Mouse (Mus musculus): ENCODE measurements around the gene Hdac11.
A peak's percentile ranks its signal among the peaks of the same experiment; 100 is the strongest.

Gene Hdac11

DNA sequence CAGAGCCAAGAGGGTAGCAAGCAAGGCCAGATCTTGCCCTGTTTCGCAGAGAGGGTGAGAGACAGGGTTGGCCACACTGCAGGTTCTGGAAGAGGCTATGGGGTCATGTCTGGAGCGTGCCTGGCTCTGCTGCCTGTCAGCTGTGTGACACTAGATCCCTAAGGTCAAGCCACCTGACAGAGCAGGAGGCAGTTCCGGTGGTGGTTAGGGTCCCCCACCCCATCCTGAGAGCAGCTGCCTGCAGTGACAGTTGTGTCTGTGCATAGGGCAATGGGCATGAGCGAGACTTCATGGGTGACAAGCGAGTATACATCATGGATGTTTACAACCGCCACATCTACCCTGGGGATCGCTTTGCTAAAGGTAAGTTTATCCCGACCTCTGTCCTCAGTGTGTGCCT, 12.7 kb downstream of the Hdac11 start:
- DNase-seq (ENCODE audit: low spot score in 2 of 2): no peak

GRCm38 (mm10) chr6:91171396-91171895, 15.0 kb downstream of the Hdac11 start:
- DNase-seq (ENCODE audit: low spot score in 2 of 2): no peak

- DNase-seq (ENCODE audit: low spot score in 2 of 2): no peak
These were observed 15.9 kb downstream of the Hdac11 start for GRCm38 (mm10) chr6:91172381-91172780.

- peak; percentile 38 to 58 for DNase-seq (ENCODE audit: low spot score in 2 of 2)
These were observed 16.9 kb downstream of the Hdac11 start for GRCm38 (mm10) chr6:91173221-91173880.

DNA sequence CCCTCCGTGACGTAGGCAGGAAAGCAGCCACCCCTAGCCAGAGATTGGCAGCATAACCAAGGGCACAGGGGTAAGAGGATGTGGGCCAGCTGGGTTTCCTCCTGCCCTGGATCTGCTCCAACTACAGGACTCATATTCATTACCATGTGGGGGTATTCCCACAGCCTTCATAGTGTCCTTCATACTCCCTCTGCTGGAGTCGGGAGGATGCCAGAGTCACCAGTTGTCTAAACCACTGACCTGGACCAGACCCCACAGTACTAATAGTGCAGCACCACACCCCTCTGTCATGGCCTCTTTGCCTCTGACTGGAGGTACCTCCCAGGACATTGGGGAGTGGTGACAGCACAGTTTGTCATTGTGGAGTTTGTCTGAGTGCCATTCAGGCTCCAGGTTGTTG, 17.7 kb downstream of the Hdac11 start:
- DNase-seq (ENCODE audit: low spot score in 2 of 2): no peak

GRCm38 (mm10) chr6:91180767-91181171, 24.3 kb downstream of the Hdac11 start:
- no peak for DNase-seq (ENCODE audit: low spot score in 2 of 2)

DNA sequence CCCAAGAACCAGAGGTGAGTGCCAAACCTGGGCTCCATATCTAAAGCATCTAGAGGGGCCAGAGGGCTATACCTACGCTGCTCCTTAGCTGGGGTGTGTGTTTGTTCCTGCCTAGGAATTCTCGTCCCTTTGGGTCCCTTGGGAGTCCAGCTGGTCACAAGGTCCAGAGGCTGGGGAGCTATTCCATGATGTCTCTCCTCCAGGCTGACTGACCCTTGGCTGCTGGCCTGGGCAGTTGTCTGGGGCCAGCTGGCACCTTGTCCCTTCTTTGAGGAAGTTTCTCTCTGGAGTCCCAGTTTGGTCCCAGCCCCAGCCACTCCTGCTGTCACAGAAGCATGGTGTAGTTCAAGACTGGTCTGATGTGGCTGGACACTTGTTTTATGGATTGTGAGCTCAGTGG, 24.9 kb downstream of the Hdac11 start:
- DNase-seq (ENCODE audit: low spot score in 2 of 2): no peak

DNA sequence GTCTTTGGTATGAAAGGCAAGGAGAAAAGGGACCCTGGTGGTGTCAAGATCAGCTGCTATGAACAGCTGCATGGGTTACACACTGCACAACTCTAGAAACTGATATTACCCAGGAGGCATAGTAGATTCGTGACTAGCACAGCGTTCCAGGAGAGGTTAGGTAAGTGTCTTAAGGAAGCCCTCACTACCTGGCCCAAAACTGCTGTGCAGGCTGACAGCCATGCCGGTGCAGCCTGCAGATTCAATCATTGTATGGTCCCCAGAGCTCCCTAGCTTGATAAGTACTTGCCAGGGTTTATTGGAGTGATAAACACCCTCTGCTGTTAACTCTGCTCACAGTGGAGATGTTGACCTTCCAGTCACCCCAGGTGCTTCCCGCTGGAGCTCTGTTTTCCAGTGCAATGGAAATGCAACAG, 25.6 kb downstream of the Hdac11 start:
- DNase-seq (ENCODE audit: low spot score in 2 of 2): no peak

DNA sequence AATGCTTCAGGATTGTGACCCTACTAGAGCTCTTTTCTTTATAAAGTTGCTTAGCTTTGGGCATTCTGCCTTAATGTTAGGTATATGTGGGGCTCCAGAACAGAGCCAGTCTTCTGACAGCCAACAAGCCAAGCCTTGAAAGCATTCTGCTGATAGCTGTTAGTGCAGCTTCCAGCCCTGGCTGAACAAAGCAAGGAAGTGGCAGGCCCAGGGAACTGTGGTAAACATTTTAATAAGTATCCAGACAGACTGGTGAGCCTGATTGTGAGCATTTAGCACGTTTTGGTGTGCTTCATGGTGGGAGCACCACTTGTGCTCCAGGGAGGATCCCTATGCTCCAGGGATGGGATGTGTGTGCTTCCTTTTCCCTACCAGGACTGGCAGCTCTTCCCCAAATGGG, 26.6 kb downstream of the Hdac11 start:
- no peak for DNase-seq (ENCODE audit: low spot score in 2 of 2)

GRCm38 (mm10) chr6:91183980-91184379, 27.5 kb downstream of the Hdac11 start:
- no peak for DNase-seq (ENCODE audit: low spot score in 2 of 2)

DNA sequence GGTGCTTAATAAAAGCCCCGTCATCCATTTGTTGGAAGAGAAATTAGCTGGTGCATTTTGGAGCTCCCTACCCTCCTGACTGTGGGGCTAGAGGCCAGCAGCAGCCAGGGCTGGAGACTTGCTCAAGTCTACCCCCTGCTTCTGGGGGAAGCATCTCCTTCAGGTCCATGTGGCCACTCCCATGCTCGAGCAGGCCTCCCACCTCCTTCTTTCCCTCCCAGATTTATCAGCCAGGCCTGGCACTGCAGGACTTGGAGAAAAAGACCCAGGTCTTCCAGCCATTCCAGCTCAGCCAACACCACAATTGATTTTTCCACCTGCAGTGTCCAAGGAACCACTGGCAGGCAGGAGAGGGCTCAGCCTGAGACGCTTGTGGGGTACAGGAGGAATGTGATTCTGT, 28.3 kb downstream of the Hdac11 start:
- DNase-seq (ENCODE audit: low spot score in 2 of 2): no peak

GRCm38 (mm10) chr6:91185502-91185901, 29.0 kb downstream of the Hdac11 start:
- no peak for DNase-seq (ENCODE audit: low spot score in 2 of 2)

GRCm38 (mm10) chr6:91186161-91186931, 29.9 kb downstream of the Hdac11 start:
- DNase-seq (ENCODE audit: low spot score in 2 of 2): no peak

DNA sequence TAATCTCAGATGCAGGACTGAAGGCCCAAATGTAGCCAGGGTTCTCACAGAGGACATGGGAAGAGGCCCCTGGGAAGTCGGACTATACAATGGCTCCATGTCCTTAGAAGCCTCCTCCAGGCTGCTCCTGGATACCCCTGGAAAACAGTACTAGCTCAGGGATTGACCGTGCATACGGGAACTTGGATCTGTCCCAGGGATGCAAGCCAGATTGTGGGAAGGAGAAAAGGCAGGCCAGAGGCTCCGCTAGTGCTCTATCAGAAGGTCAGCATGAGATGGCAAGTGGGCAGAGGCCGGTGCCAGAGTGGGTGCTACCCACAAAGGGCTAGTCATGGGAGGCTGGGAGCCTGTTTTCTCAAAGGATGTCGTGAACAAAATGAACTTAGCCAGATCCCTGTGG, 30.5 kb downstream of the Hdac11 start:
- DNase-seq (ENCODE audit: low spot score in 2 of 2): no peak

GRCm38 (mm10) chr6:91187871-91188270, 31.4 kb downstream of the Hdac11 start:
- no peak for DNase-seq (ENCODE audit: low spot score in 2 of 2)

DNA sequence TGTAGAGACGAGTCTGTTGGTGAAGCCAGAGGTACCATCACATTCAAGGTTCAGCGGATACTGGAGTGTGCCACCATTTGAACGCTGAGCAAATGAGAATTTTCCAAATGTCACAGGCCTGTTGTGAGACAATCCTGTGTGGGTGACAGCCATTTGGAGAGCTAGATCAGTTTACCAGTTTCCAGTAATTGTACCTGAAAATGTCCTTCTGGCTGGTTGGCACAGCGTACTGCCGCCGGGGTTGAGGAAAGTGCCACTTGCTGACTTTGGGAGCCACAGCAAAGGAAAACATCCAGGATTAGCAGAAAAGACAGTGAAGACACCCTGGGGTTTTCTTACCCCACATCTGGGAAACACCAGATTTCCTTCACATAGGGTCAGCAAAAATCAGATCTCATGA, 33.5 kb downstream of the Hdac11 start:
- DNase-seq (ENCODE audit: low spot score in 2 of 2): no peak

- no peak for DNase-seq (ENCODE audit: low spot score in 2 of 2)
These were observed 35.0 kb downstream of the Hdac11 start for GRCm38 (mm10) chr6:91191465-91191864.

GRCm38 (mm10) chr6:91192421-91192820, 36.0 kb downstream of the Hdac11 start:
- no peak for DNase-seq (ENCODE audit: low spot score in 2 of 2)

- DNase-seq (ENCODE audit: low spot score in 2 of 2): no peak
These were observed 36.5 kb downstream of the Hdac11 start for GRCm38 (mm10) chr6:91192851-91193545.

GRCm38 (mm10) chr6:91198456-91198855, 42.0 kb downstream of the Hdac11 start:
- DNase-seq (ENCODE audit: low spot score in 2 of 2): no peak

DNA sequence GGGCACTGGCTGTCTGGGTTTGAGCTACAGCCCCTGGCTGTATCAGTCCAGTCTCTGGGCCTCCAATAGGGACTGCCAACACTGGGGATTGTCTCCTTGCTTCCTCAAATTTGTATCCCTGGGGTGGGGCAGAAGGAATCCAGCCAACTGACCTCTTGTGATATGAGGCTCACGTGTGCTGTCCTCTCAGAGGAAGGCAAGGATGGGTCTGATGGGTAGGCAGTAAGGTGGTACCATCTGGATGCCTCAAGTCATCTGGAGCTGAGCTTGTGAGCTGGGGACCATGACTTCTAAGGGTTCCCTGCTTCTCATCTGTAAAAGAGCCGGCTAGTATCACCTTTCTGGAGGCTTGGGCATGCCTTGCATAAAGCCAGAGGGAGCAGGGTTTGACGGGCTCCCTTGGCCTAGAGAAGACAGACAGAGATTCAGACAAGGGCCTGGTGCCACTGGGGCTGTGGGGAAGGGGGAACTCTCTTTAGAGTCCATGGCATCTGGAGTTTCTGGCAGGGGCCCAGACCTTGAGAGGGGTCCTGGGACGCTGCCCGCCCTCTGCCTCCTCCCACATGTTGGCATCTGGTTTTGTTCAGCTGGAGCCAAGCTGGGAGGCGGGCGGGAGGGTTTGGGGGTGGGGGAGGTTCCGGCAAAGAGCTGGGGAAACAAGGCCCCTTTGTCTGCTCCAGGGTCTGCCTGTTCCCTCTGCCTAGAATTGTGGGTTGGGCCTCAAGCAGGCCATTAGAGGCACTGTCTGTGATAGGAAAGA, 44.1 kb downstream of the Hdac11 start:
- peak; percentile 31 to 46 for DNase-seq (ENCODE audit: low spot score in 2 of 2)

- no peak for DNase-seq (ENCODE audit: low spot score in 2 of 2)
These were observed 45.4 kb downstream of the Hdac11 start for GRCm38 (mm10) chr6:91201881-91202341.

Measured in frontal cortex, postnatal 25 days (tissue).